Mouse (Mus musculus) neutrophil, adult 5-6 weeks (primary cell): ENCODE measurements around the gene Btk. TPM values are rescaled to one million over a fixed set of nuclear protein-coding genes. Genes with fewer than 3 reads are reported as not detected.

Source experiments
- ATAC-seq: fragments of 151-379, 151-347 bp; 2 replicates; pipeline ENCODE4 v1.8.0; 2017; ENCODE audit warnings: mild to moderate bottlenecking, moderate TSS enrichment; ENCODE audit not compliant: insufficient number of reproducible peaks, poor library complexity, low FRiP score, severe bottlenecking; ENCODE audit errors: extremely low read depth
- total RNA-seq: library from RNA; stranded (forward); fragments of 200-1000 nt; gene quantifications from 2 replicates; pipeline ENCODE4 v1.2.3, GENCODE M21; 2017

Btk gene
- total RNA-seq: 112 and 115 TPM in 2 replicates

DNA sequence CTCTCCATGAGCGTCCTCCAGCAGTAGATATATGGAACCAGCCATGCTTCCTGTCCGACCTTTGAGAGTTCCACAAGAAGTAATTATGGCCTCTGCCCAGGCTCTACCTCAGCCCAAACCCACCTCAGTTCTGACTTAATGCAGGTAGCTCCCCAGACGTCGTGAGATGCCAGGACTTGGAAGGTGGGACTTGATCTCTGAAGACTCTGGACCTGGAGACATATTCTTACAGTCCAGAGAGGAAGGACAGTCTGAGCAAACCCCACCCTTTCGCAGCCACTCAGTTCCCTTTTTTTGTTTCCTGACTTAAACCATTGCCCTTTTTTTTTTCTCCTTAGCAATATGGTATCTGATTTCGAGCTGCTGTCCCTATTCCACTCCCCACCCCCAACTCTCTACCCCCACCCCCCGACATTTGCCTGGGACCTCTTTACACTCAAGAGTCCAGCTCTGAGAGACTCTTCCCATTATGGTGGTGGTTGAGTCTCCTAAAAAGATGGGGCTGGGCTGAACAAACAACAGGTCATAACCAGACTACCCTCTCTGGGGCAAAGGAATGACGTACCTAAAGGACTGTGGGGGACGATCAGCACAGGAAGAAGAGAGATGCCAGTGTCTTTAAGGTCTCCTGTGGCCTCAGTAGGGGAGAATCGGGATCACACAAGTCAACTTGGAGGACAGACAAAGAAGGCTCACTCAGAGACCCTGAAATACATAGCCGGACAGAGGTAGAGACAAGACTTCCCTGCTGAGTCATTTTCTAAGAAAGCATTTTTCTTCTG lies at the start of gene Btk:
Btk (minus strand) TSS at position 683 of the 782 bp plus-strand sequence.
- ATAC-seq: peak; percentile 30; the same call in 1 of the 2 replicates

DNA sequence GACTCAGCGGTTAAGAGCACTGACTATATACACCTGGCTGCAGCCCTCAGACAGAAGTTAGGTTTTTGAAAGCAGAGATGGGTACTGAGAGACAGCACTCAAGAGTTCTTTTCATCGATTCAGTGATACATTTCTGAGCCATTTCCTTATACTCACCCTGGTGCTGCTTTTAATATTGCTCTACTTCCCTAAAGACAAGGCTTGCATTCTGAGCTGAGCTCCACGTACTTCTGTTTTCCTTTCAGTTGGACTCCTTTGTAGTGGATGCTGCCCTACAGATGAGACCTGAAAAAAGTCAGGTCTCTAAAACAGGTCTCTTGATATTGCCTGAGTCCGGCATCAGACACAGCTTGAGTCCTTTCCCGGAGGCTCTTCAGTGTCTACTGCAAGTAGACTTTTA lies 49.3 kb upstream of the Btk start:
- no peak for ATAC-seq

DNA sequence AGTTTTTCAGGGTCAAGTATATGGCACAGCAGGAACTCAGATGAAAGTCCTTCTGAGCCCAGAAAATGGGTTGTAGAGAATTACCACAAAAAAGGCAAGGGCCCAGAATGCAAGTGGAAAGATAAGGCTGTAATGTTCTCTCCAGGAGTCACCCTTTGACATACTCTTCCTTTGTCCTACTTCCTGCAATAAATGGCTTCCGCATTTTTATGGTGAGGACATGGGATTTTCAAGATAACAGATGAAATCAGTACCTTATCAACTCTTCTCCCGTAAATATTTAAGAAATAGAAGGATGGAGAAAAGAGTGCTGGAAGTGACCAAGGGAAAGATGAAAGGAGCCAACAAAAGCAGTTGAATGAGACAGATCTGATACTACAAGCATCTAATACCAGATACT lies 44.8 kb upstream of the Btk start:
- no peak for ATAC-seq

DNA sequence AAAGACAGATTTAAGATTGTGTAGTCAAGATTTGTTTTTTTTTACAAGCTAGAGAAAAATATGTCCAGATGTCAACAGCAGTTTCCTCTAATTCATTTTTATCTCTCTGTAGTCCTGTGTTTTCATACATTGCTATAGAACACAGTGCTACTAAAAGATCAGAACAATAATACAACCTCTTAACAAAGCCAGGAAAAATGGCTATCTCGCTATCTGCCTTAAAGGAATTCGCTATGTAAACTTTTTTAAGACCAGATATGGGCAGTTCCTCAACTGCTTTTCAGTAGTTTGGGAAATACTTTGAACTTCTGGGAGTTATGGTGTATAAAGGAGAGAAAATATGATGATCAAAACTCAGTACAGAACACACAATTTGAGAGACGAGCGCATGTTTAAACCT lies 40.0 kb upstream of the Btk start:
- no peak for ATAC-seq

DNA sequence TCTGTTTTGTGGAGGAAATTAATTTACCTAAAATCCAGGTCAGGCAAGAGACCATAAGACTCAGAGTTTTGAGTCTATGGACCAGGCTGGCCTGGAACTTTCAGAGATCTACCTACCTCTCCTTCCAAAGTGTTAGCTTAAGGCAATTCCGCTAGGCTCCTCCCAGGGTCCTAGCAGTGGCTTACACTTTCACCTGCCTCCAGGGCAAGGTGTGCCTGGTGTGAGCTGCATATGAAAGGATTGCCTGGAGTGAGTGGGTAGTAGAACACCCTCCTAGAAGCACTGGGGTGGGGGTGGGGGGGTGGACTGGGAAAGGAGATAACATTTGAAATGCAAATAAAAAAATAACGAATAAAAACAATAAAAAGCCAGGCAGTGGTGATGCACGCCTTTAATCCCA lies 38.3 kb upstream of the Btk start:
- no peak for ATAC-seq

DNA sequence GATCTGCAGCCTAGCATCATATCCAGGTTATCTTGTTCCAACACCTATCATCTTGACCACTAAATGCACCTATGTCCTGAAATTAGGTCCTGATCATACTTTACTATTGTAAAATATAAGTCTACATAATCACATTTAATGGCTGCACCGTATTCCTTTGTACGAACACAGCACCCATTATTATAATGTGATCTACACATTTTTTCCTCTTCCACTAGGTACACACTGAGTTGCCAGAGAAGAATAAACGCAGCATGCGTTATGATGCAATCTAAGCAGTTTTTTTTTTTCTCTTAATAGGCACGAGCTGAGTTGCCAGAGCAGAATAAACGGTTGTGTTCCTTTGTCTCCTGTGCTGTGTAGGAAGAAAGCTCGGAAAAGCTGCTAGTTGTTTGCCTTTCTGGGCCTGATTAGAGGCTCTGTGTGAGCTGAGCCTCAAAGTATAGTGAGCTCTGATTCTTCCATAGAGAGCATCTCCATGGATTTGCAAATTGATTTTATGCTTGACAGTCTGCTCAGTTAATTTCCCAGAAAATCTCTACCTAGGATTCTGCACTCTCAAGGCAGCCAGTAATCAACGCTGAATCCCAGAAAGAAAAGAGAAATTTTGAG lies 37.0 kb upstream of the Btk start:
- ATAC-seq: no peak

DNA sequence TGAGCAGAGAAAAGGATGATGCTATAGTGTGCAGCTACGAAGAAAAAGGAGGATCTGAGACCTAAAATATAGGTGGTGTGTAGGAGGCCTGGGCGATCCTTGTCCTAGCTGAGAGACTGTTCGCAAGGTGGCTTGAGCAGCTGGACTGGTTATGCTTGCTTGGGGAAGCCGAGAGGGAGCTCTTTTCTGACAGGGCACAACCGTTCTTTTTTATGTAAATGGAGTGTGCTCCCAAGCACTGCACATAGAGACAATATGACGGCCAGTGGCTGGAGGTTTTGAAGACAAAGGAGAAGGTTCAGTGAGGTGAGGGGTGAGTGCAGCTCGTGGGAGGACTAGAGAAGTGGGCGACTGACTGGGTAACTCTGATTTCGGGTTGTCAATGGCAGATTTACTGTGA lies 36.3 kb upstream of the Btk start:
- ATAC-seq: no peak

DNA sequence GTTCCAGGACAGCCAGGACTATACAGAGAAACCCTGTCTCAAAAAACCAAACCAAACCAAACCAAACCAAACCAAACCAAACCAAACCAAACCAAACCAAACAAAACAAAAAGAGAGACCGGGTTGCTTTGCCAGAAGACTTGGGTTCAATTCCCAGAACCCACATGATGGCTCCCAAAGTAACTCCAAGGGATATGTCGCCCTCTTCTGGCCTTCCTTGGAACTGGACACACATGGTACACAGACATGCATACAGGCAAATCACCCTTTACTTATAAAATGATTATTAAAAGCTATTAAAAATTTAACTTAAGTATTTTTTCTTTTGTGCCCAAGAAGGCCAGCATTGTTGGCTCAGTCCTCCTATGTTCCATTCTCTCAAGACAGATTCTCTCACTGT lies 30.9 kb upstream of the Btk start:
- no peak for ATAC-seq

DNA sequence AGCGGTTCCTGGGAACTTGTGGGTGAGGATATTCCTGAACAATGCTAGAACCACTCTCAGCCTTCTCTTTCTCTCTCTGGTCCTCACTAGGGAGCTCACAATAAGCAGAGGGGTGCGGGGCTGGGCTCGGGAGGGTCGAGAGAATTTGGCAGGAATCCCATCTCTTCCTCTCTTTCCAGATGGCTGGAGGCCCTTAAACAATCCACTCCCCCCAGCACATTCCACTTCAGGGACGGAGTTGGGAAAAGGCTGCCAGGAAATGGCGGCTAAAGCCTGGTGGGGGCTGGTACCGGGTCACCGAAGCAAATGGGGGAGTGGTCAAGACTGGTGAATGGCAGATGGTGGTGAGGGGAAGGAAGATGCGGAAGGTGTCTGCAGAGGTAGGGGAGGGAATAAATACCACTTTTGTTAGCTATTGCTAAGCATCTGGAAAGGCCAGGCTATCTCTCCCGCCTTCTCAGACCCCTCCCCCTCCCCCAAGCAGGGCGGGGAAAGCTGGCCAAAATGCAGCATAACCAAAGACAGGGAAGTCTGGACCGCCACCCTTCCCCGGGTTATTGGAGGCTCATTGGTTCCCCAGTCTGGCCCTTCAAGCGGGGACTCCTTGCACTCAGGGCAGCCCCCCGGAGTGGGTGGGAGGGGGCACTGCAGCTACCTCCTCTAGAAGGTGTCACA lies 29.1 kb upstream of the Btk start:
- ATAC-seq: peak; percentile 23; the same call in 1 of the 2 replicates

DNA sequence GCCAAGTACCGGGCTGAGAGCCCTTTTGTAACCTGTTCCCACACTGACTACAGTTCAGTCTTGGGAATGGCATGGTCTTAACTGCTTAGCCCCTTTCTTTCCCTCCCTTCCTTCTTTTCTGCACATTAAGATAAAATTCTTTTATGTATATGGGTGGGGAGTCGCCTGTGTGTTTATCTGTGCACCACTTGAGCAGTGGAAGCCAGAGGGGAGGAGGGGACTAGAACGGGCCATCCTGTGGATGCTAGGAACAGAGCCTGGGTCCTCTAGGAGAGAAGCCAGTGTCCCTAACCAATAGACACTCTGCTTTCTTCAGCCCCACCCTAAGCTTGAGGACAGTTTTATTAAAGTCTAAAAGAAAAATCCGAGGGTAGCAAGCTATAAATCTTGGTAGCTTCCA lies 27.6 kb upstream of the Btk start:
- ATAC-seq: no peak

DNA sequence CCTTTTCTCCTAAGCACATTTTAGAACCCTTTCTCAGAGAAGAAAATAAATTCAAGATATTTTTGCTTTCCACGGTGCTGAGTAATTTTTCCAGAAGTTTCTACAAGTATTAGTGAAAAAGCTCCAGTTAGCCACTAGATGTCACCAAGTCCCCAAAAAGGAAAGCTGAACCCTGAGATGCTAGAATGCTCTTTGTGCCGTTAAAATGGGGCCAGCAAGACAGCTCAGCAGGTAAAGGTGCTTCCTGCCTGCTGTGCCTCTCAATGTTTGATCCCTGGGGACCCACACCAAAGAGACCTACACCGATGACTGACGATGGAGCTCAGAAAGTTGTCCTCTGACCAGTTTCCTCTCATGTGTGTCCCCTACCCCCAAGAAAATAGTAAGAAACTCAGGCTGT lies 26.1 kb upstream of the Btk start:
- peak; percentile 48; the same call in 1 of the 2 replicates for ATAC-seq

DNA sequence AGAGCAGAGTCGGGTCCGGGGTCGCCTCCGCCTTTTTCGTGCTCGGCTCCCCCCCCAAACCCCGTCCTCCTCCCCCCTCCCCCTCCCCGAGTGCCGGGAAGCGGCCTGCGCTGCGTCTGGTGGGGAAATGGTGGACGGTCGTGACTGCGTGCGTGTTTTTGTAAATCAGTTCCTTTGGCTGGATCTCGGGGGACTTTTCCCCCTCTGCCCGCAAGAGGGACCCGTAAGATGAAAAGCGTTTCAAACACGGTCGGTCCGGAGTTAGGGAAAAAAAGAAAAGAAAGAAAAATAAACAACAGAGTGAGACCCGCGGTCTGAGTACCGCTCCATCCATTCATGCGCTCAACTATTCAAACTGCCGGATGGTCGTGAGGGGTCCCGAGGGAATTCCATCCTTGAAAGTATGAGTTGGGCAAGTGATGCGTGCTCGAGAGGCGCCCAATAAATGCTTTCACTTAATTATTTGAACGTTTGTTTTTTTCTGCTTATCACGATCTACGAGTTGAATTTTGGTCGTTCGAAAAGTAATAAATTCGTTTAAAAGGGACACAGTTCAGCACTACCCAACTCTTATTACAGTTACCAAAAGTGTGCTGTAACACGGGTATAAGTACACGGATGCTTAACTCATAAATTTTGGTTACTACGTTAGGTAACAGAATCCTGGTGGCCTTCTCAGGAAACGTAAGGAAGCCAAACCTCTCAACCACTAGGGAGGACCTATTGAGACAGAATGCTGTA lies 18.2 kb upstream of the Btk start:
- ATAC-seq: peak; percentile 49

DNA sequence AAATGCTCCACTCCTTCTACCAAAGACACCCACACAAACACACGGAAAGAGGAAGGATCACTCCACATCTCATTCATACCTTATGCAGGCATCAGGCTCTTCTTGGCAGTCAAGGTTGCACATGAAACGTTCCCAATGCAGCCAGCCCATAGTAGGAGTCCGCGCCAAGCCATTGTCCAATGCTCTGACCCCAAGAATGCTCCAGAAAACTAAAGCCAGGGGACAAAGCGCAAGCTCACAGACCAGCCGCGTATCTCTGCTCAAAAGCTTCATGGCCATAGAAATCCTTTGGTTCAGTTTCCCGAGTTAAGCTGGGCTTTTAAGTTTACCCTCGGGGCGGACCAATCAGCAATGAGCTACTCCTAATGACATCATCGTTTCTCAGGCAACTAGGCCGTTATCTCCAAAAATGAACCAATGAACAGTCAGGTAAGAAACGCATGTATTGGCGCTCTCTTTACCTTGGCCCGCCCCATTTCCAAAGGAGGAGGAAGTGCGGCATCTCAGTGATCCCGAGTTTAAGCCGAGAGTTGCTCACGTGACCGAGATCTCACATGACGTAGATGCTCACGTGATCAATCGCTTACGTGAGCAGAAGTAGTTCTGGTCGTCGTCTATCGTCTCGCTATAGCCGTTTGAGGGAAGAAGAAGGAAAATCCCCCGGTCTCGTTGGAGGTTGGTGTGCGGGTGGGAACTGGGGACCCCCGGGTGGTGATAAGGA lies 17.4 kb upstream of the Btk start, which contains the start of the genes Gla and Hnrnph2:
Gla (minus strand) TSS at position 467 of the 721 bp plus-strand sequence.
Hnrnph2 (plus strand) TSS at position 521 of the 721 bp plus-strand sequence.
- ATAC-seq: peak; percentile 97

DNA sequence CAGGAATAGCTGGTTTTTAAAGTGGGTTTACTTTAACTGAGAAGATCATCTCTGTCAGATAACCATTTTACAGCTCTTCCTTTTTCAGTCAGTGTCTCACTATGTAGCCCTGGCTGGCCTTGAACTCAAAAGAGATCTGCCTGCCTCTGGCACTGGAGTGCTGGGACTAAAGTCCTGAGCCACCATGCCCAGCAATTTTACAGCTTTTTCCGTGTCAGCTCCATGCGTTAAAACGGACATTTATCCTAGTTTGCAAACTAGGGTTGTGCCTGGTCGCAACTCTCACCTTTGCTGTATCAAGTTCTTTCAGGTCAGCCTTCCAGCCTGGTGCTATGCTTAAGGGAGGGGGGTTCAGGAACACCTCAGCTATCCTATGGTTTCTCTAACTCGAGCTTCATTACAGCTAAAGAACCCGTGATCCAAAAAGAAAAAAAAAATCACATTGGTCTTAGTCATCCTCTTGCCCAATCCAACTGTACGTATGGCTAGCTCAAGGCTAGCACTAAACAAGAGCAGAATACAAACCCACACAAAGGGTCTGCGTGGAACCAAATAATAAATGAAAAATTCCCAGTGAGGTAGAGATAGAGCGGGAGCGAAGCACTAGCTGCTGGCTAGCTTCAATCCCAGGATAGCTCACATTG lies 16.7 kb upstream of the Btk start:
- ATAC-seq: no peak

DNA sequence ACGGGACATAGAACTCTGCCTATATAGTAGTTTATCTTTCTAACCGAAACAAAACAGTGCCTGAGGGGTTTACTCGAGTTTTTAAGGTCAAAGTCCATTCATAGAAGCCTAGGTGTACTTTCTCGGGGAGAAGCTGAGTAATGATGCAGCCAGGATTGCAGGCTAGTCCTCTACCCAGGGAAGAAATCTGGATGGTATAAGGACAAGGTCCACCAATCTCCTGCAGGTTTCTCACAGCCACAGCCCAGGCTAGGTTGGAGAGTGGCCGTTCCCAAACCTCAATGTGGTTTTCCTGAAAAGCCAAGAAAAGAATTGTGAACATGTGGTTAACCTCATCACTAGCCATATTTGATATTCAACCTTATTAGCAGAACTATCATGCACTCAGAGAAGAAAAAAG lies 6.5 kb upstream of the Btk start:
- ATAC-seq: no peak

DNA sequence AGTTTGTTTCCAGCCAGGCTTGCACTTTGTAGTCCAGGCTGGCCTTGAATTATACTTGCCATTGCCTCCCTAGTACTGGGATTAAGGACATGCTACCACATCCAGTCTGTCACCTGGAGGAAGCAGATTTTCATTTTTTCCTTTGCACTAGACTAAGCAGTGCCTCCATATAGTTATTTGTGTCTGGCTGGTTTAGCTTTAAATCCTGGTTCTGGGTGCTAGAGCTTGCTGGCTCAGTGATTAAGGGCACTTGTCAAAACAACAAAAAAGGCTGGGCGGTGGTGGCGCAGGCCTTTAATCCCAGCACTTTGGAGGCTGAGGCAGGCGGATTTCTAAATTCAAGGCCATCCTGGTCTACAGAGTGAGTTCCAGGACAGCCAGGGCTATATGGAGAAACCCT lies 5.6 kb upstream of the Btk start:
- ATAC-seq: no peak

DNA sequence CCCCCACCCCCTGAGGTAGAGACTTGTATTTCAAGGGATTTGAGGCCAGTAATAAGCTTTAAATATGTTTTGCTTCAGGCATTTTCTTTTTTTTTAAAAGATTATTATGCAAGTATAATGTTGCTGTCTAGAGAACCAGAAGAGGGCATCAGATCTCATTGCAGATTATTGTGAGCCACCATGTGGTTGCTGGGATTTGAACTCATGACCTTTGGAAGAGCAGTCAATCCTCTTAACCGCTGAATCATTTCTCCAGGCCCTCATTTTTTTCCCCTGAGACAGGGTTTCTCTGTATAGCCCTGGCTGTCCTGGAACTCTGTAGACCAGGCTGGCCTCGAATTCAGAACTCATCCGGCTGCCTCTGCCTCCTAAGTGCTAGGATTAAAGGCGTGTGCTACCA lies 4.9 kb upstream of the Btk start:
- no peak for ATAC-seq

DNA sequence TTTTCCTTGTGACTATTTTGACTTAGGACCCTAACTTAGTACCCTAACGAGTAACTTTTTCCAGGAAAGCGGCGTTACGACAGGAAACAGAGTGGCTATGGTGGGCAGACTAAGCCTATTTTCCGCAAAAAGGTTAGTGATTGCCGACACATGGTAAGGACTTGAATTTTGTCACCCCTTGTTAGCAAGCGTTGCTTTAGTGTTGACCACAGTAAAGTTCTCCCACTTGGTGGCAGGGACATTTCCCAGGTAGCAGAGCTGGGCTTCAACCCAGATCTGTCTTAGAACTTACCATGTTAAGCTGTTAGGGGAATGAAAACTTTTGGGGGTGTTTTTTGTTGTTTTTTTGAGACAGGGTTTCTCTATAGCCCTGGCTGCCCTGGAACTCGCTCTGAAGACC lies 3.1 kb upstream of the Btk start:
- ATAC-seq: no peak
